Mouse (Mus musculus): ENCODE measurements at regions not wholly inside any gene's neighbourhood (a gene's known extent, or its start where the extent isn't known, plus 50 kb on each side); places are given as distances from the start of the nearest gene placed in this dataset.

DNA sequence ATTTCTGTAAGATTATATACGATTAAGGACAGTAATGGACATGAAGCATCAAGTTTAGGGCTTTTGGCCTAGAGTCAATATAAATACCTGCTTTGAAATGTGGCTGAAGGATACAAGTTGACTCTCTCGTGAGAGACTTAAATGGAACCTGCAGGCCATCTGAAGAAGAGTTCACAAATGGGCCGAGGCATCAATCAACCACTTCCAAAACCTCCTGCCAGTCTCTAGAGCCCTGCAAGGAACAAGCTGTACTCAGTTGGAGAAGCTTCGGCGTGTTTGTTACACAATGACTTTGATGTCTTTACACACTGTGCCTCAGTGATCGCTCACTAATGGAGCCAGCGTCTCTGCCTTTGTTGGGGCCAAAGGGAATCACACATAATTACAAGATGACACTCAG, 146.1 kb upstream of the Ccnd2 start:
- DNase-seq (ENCODE audit: low read depth, low spot score) = no peak

DNA sequence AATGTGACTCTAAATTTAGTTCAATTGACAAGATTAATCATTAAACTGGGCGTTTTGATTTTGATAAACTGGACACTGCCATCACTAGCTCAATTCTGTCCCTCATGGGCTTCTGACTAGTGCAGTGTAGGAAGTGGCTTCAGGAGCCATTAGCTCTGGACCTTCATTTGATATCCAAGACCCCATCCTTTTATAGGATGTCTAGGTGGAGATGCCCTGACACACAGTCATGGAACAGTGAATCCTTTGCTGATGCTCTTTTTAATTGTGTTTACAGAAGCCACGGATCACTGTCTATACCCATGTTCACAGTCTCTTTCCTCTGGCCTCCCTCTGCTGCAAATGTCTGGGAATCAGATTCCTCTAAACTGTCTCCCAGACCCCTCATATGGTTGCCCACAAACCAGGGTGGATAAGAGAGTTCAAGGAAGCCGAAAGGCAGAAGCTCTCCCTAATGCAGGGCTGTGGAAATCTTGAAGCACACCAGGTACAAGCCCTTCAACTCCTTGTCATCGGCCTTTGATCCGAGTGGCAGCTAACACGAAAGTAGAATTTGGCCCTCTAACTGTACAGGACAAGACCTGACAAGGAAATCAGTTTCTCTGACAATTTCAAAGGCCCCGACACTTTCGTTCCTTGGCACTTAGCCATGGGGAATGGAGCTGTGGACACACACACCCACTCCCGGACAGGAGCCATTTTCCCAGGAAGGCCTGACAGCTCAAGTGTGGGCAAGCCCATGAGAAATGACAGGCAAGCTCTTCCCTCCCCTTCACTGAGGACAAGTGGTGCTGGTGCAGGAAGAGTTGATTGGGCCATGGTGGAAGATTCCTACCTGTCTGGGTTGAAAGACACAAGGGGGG, 135.2 kb upstream of the Parp11 start:
- no peak for DNase-seq (ENCODE audit: low read depth, low spot score)

DNA sequence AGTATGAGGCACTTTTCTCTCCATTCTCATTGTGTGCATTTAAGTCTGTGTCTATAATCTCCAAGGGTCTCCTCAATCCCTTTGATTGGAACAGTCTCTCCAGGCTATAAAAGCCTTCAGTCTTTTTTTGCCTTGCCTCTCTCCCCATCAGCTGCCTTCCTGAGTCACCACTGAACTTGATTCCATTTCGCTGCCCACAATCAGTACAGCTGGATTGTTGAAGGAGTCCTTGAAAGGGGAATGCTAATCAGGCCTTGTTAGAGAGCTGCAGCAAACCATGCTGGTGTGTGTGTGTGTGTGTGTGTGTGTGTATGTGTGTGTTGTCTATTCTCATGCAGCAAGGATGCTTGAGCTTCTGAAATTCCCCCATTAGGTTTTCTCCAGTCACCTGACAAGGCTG, 129.3 kb upstream of the Parp11 start:
- DNase-seq (ENCODE audit: low read depth, low spot score) = no peak

DNA sequence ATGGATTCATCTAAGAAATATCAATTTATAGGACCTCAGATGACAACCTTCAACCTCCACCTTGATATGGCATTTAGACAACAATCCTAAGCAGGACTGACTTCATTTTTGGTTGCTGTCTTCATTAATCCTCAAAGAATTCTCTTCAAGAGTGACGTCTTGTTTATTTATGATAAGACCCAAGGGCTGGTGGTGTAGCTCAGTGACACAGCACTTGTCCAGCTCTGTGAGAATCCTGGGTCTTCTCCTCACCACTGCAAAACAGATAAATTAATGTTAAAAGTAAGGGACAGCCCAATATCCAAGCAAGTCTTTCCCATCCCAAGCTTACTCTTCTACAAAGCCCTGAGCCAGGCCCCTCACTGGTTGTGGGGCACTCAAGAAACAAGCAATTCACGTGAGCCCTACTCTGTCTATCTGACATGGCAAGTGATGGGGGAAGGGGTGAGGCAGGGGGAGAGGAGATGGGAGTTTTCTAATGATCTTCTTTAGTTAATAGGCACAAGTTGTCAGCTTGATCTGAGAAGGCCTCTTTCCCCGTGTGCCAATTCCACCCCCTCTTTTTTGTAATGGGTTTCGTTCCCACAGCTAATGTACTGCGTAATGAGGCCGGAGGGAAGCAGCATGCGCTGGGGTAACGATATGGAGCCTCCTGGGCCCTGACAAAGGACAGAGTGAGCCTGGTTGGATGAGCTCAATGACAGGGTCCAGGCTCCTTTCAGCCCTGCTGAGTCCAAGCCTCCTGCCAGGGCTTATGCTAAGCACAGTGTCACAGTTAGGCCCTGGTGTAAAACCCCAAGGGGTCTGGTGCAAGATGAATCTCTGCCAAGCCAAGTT, 127.7 kb upstream of the Parp11 start:
- no peak for DNase-seq (ENCODE audit: low read depth, low spot score)

DNA sequence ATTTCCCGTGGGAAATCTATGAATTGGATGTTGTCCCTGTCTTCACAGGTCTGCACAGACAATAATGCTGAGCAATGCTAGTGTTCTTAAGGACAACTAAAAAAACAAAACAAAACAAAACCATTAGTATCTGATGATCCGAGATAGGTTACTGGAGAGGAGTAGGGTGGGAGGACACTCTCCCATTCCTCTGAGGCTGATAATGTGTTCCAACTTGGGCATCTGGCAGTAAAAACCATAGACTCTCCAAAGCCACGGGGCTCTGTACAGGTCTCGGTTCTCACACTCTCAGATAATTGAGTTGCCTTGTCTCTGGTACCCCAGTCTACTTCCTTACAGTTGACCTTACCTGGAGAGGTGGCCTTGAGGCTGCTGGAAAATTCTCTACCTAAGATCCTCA, 126.0 kb upstream of the Parp11 start:
- DNase-seq (ENCODE audit: low read depth, low spot score) = no peak

DNA sequence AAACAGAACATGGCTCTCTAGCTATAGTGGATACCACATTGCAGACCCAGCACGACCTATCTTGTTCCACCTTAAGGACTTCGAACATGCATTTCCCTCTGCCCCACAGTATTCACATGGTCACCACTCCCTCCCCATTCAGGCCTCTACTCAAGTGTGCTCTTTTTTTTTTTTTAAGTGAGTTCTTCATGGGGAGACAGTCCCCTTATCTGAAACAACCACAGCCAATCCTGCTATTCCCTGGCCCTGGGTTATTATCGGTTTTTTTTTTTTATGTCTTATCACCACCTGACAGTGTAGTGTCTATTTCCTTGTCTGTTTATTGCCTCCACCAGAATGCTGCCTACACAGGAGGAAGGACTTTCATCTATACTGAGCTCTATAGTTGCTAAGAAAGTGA, 125.6 kb upstream of the Parp11 start:
- no peak for DNase-seq (ENCODE audit: low read depth, low spot score)

DNA sequence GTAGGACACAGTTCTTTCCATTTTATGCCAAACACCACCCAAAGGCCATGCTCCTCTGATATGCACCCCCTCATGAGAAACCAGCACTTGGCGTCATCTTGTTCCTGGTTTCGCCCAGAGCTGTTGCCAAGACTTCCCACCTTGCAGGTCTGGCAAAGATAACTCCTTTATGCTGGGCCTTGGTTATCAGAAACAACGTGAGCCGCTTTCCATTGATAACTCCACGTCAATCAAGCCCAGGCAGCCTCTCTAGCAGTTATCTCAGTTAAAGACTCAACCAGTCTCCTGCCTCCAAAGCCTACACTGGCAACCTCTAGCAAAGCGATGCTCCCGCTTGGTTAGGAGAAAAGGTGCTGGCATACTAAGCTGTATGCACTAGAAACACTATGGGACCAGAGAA, 124.2 kb upstream of the Parp11 start:
- no peak for DNase-seq (ENCODE audit: low read depth, low spot score)

DNA sequence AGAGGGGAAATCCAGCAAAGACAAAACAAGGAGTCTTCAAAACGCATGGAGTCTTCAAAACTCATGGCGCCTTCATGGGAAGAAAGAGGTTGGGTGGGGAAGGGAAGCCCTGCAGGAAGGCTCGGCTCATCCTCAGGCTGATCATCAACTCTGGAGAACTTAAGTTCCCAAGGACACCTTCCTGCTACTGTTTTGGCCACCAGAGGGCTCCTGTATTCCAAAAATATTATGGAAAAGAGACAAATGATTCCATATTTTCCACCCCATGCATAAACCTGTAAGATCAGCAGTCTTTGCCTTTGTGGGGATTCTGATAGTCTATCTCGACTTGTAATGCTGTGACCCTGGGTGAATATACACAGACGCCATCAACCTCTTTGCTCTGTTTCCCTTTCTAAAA, 121.7 kb upstream of the Parp11 start:
- no peak for DNase-seq (ENCODE audit: low read depth, low spot score)

DNA sequence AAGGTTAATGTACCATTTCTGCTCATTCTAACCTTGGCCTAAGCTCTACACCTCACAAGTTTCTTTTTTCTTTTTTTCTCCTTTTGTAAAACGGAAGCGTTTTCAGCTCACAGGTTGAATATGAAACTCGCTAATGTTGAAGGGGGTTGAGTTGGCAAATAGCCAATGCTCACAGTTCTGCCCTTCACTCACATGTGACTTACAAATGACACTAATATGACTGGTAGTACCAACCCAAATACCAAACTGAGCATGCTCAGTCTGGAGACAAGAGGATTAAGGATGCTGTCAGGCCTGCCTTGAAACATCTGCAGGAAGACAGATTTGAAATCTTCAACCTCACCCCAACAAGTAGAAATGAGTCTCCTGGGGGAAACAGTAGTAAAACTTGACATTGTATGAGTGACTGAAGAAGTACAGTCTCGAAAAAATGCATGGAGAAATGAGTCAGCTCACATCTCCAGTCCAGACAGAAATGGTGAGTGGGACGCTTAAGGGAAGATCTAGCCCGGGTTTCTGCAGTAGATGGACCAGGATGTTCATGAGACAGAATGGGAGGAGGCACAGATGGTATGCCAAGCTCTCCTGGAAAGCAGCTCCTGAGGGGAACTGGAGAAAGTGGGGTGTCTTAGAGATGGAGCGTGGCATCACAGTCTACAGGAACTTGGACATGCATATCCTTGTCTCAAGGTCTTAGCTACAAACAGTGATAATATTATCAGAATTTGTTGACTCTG, 120.9 kb upstream of the Parp11 start:
- DNase-seq (ENCODE audit: low read depth, low spot score) = no peak

DNA sequence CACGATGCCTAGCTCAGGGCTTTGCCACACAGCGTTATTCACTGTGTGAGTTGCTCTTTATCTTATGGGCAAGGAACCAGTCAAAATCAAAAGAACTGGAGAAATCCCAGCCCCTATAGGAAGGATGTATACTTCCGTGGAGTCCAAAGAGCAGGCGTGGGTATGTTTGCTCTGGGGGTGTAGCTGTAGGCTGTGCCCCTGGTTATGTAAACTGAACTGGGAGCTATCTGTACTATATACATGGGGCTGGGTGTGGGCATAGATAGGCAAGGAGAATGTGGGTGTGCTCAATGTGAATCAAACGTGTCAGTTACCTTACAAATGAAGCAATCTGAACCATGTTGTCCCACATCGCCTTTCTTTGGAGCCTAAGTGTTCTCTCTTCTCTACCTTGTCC, 120.3 kb upstream of the Parp11 start:
- DNase-seq (ENCODE audit: low read depth, low spot score) = no peak

DNA sequence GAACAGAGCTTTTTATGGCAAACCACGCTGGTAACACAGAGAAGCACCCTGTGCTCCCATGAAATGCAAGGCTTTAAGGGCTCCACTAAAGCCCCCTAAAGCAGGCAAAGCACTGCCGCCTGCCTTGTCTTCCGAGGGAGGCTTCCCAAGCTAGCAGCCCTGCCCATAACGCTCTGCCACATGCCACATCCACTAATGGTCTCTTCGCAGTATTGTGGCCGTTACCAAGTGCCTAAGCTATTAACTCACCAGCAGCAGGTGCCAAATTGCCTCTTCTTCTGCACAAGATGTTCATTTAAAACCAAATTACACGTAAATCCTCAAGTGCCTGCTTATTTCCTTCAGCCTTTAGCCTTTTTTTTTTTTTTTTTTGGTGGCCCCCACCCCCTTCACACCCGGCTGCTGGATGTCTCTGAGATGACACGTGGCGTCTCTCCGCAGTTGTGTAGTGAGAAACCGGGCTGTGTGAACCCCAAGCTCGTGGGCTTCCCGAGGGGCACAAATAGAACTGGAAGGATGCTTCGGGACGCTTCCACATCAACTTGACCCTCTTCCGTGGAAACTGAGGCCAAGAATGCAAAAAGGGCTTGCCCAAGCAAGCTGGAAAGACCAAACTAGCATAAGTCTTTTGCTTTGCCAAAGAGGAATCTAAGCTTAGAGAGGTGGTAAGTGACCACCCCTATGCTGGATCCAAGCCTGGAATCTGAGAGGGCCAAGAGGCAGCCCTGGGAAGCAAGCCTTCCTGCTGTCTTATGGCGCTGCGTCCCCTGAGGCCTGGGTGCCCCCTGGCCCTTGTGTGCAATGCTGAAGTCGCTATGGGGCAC, 117.2 kb upstream of the Parp11 start:
- no peak for DNase-seq (ENCODE audit: low read depth, low spot score)

DNA sequence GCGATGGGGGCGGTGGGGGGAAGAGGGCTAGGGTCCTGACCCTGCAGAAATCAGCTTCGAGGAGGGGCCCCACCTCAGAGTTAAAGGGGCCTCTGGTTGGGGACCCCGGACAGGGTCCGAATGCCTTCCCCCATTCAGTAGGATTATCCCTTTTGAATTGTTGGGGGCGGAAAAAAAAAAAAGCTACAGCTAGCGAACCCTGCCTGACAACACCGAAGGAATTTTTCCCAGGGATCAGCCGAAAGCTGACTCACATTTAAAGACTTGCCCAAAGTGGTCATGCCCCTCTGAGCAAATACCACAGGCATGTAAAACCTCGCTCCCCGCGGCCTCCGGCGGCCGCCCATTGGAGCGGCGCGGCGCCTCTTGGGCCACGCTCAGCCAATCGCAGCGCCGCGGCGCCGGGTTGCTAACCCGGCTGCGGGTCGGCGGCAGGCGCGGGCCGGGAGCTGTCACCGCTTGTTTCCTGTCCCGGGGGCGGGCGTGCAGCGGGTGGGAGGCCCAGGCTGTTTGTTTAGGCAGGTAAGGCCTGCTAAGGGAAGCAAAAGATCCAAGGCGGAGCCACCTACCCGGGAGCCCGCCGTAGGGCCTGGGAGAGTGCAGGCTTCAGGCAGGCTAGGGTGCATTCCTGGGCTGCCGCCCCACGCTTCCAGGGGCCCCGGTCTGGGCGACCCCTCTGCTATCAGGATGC, 116.5 kb upstream of the Parp11 start:
- DNase-seq (ENCODE audit: low read depth, low spot score) = peak; percentile 85

DNA sequence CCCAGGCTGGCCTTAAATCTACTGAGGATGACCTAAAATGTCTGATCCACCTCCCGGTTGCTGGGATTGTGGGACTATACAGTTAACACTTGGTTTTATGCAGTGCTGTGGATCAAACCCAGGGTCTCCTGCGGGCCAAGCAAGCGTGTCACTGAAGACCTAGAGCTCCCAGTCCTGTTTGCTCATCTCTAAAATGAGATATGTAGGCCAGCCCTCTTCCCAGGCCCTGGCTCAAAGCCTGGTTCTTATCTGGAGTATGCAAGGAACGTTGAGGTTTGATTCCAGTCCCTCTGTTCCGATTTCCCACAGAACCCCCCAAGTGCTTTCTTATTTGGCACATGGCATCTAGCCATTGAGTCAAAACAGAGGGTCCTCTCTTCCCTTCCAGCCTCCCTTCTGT, 115.5 kb upstream of the Parp11 start:
- no peak for DNase-seq (ENCODE audit: low read depth, low spot score)

DNA sequence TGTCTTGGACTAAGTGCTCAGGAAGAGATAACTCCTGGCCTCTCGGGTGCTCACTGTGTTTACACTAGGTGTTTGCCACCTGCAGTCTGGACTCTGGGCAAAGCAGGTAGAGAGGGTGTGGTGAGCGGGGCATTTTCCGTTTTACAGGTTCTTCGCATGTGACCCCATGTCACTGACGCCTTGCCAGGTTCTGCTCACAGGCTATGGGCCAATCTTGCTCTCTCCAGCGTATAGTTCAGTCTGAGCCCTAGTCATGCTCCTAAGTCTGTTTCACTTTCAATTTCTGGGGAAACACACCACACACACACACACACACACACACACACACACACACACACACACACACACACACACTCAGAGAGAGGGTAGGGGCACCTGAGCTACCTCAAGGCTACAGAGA, 112.4 kb upstream of the Parp11 start:
- no peak for DNase-seq (ENCODE audit: low read depth, low spot score)

DNA sequence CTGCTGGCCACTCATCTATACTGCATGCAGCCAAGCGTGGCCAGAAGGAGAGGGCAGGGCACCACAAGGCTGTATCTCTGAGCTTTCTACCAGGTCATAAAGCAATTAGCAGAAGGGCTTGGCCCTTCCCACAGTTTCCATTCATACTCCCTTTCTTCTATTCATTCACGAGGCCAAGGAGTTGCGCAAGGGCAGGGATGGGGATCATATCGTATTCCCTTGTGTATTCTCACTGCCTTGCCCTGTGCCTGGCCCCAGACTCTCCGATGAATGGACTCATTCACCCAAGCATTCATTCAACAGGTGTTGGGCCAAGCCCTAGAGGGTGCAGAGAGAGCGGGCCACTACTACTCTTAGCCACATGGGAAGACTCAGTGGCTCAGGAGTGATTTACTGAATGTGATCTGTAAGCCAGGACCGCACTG, 111.2 kb upstream of the Parp11 start:
- peak; percentile 41 for DNase-seq (ENCODE audit: low read depth, low spot score)

DNA sequence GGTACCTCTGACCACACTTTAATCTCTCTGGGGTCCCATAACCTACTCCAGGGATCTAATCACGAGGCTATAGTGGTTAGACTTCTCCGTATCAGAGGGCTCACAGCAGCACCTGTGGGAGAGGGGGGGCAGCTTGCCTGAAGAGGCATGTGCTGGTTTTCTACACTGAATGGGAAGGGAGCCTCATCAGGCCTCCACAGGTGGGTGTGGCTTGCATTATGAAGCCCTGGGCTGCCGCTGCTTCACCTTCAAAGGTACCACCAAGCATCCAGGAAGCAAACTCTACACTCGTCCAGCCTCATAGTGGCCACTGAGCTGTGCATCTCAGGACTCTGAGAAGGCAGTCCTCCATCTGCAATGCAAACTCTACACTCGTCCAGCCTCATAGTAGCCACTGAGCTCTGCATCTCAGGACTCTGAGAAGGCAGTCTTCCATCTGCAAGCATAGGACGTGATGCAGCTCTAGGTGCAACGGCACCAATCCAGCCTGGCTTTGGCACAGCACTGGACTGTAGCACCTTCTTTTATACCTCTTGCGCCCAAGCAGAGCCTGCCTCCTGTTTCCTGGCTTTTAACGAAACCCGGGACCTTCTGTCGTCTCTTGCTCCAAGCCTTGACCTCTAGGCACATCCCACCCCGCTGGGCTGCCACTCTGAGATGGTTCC, 110.5 kb upstream of the Parp11 start:
- no peak for DNase-seq (ENCODE audit: low read depth, low spot score)

DNA sequence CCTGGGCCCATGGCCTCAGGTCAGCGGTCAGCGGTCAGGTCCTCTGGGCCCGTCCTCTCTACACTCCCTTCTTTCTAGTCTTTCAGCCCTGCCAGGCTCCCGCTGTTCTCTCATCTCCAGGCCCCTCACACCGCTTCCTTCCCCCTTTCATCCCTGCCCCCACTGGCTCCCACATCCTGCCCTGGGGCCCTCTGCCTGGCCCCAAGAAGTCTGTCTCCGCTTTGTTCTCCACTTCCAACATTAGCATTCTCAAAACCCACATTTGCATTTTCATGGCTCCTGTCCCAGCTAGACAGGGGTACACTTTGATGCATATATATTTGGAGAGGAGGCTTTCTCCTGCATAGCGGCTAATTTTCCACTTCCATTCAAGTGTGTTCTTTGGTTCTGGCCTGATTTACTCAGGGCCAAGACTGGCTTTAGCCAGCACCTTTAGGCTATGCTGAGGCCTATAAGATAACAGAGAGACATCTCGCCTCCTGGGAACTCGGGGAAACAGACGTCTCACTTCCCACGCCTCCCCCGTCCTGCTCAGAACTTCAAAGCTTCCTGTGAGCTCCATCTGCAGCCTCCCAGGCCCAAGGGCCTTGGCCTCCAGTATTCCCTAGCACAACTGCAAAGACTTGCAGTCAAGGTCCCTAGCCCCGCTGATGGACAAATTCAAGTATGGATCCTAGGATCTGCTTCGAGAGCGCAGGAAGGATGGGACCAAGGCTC, 109.8 kb upstream of the Parp11 start:
- DNase-seq (ENCODE audit: low read depth, low spot score) = no peak

DNA sequence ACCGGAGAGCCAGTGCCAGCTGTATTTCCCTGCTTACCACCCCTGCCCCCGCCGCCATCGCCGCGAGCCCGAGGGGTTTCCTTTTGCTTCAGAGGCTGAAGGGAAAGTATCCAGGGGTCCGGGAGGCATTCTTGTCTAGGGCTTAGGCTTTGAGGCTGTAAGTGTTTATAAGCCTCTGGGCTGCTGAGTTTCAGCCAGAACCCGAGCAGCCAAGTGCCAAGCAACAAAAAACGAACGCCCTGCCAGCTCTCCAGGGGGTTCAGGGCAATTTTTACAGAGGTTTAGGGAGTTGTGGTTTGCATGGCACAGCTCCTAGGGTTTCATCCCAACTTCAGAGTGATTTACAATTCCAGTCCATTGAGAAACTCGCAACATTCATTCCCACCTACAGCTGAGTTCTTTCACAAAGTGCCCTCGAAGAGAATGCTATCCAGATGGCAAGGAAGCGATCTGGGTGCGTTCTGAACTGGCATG, 109.2 kb upstream of the Parp11 start:
- no peak for DNase-seq (ENCODE audit: low read depth, low spot score)

DNA sequence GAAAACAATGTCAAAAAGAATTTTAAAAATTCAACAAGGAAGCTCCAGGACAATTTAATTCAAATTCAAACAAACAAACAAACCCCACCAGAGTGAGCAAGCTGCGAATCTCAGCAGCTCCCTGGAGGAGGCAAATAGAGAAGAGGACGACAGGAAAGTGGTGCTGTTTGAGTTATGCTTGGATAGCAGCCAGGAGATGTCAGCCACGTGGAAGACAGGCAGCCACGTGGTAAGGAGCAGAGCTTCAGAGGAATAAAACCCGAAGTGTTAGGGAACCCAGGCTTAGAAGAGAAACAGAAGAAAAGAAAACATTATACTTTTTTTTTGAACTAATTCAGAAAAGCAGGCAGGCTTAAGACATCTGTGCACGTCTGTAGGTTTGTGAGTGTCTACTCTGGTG, 108.2 kb upstream of the Parp11 start:
- no peak for DNase-seq (ENCODE audit: low read depth, low spot score)
